Mouse (Mus musculus) right cerebral cortex, postnatal 4 days (tissue): ENCODE measurements around the gene Prkaa1.

Experiments
- DNase-seq: peaks from one replicate; pipeline ENCODE4 v3.0.0-alpha.2; 2022

Prkaa1 gene

DNA sequence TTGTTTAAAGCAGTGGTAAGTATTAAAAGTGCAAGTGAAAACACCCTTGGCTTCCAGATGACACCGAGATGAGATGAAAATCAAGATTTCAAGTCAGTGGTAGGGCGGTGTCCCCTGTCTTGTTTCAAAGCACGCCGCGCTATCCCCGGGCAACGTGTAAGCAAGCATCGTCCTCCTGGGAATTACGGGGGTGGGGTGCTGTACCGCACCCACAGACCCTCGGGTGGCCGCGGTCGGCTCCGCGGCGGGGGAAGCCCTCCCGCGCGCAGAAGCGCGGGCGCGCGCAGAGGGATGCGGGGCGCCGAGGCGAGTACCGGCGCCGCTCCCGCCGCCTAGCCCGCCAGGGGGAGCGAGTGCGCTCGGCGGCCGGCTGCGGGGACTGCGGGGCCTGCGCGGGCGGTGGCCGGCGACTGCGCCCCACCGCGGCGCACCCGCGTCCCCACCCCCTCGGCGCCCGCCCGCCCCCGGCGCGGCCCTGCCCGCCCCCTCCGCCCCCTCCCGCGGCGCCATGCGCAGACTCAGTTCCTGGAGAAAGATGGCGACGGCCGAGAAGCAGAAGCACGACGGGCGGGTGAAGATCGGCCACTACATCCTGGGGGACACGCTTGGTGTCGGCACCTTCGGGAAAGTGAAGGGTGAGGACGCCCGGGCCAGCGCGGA lies at the start of gene Prkaa1:
Prkaa1 (plus strand) TSS at position 501 of the 660 bp plus-strand sequence.
- DNase-seq: peak; percentile 82

DNA sequence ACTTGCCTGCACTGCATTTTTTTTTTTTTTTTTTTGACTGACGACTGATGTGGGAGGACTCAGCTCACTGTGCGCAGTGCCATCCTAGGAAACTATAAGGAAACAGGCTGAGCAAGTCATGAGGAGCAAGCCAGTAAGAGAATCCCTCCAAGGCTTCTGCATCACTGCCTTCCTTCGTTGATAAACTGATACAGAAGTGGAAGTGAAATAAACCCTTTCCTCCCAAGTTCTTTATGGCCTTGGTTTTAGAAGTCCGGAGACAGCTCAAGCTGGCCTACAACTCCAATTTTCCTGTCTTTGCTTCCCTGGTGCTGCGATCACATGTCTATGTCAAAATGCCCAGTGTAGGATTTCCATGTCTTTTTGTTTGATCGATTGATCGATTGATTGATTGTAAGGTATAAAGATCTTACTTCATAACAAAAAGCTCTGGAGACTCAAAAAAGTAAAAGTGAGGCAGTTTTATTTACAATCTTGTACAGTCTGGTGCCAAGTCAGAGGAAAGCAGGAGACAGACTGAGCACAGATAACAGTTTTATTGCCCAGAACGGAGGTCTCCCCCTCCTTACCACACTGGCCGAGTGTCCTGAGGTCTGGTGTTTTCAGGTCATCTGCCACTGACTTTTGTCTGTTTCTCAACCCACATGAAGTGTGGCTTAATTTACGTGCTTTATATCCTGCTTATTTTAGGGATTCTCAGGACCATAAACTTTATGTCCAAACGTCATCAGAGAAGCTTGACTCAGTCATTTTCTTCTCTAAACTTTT lies 47.9 kb upstream of the Prkaa1 start:
- no peak for DNase-seq

GRCm38 (mm10) chr15:5097376-5097775 lies 46.3 kb upstream of the Prkaa1 start:
- DNase-seq: no peak

DNA sequence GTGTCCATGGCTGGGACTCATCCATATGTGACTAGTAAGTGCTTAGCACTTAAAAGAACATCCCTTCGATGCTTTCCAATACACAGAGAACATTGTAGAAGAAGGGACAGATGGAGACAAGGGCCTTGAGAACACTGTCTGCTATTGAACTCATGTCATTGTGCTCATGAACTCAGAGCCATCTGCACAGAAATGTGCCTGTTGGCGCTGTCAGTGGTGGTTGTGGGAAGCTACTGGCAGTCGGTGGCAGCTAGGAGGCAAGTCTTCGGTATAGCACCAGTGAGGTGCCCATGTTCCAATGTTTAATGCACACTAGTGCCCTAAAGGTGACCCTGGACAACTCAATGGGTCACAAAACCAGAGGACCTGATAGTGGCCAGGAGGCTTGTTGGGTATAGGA lies 41.3 kb upstream of the Prkaa1 start:
- no peak for DNase-seq

DNA sequence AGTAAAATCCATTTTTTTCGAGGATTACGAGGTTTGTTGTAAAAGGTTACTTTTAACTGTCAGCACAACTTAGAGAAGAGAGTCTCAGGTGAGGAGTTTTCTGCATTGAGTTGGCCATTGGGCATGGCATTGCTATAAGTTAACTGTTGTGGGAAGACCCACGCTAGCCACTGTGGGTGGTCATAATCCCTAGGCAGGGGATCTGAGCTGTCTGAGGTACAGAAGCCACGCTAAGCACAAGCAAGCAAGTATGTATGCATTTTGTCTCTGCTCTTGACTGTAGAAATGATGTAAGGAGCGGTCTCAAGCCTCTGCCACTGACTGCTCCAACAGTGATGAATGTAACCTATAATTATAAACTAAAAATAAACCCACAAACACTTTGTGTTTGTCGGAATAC lies 37.8 kb upstream of the Prkaa1 start:
- no peak for DNase-seq

GRCm38 (mm10) chr15:5106293-5106692 lies 37.4 kb upstream of the Prkaa1 start:
- DNase-seq: no peak

DNA sequence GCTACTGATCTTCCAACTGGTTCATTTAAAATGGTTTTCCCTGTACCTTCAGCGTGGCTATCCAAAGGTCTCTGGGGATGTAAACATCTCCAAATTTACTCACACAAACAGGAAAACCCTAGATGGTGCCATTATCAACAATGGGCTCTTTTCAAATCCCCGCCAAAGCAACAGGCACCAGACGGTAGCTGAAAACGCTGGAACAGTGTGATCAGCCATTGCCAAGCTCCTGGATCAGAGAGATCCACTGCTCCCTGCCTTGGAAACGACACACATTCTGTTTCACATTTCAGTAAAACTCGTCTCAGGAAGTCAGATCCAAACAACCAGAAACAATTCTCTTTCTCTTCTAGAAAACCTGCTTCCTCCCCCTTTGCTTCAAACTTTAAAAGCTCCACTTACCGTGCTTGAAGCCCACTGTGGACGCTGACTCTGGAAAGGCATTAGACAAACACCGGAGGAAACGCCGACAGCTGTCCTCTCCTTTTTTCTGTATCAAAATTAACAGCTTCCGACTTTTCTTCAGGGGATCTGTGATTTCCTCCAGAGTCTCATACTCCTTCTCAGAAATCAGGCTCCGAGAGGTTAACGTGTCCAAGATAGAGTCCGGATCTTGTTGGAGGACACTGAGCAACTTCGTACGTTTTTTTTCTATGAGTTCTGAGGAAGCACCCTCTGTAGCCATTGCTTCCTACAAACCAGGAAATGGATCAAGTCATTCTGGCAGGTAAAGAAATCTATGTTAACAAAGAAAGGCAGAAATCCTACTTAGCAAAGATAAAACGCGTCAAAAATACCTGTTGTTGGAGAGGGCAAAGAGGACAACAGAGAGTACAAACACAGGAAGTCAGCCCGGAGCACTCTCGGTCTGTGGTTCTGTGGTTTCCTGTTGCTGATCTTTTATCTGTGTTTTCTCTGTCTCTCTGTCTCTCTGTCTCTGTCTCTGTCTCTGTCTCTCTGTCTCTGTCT lies 35.7 kb upstream of the Prkaa1 start, which contains the start of gene Card6:
Card6 (minus strand) TSS at position 854 of the 969 bp plus-strand sequence.
- no peak for DNase-seq

- DNase-seq: no peak
Measured at GRCm38 (mm10) chr15:5108655-5109040, 35.0 kb upstream of the Prkaa1 start.

DNA sequence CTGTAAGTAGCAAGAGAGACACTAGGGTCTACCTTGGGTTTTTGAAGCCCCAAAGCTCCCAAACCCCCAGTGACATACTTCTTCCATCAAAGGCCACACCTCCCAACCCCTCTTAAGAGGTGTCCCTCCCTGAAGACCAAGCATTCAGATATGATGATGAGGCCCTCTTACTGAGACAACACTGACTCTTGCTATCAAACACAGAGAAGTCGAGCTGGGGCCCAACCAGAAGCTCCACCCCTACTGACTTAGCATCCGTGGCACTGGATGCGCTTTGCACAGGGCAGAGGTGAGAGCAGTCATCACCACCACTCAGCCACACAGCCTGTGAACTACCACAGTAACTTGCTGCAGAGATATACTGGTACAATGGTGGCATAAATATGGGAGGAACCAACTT lies 31.0 kb upstream of the Prkaa1 start:
- no peak for DNase-seq

- DNase-seq: no peak
Measured at GRCm38 (mm10) chr15:5115173-5115572, 28.5 kb upstream of the Prkaa1 start.

GRCm38 (mm10) chr15:5116270-5117030 lies 27.2 kb upstream of the Prkaa1 start, which contains the start of gene Rpl37:
TSS of gene Rpl37 (plus strand) at chr15:5116645.
- peak; percentile 99 for DNase-seq

- no peak for DNase-seq
Measured at GRCm38 (mm10) chr15:5117031-5117601, 26.5 kb upstream of the Prkaa1 start.

- DNase-seq: no peak
Measured at GRCm38 (mm10) chr15:5118626-5119025, 25.0 kb upstream of the Prkaa1 start.

- no peak for DNase-seq
Measured at GRCm38 (mm10) chr15:5119192-5119591, 24.5 kb upstream of the Prkaa1 start.

DNA sequence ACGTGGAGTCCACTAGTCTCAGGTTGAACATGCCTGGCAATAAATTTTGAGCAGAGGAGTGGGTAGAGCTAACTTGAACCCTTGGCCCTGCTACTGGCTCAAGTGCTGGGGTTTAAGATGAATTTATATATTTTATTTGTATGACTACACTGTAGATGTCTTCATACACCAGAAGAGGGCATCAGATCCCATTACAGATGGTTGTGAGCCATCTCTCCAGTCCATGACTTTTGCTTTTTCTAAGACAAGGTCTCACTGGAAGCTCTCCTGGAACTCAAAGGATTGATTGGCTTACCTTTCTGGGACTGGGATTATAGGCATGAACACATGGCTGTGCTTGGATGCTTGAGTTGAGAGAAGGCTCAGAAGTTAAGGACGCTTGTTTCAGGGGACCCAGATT lies 24.0 kb upstream of the Prkaa1 start:
- no peak for DNase-seq

DNA sequence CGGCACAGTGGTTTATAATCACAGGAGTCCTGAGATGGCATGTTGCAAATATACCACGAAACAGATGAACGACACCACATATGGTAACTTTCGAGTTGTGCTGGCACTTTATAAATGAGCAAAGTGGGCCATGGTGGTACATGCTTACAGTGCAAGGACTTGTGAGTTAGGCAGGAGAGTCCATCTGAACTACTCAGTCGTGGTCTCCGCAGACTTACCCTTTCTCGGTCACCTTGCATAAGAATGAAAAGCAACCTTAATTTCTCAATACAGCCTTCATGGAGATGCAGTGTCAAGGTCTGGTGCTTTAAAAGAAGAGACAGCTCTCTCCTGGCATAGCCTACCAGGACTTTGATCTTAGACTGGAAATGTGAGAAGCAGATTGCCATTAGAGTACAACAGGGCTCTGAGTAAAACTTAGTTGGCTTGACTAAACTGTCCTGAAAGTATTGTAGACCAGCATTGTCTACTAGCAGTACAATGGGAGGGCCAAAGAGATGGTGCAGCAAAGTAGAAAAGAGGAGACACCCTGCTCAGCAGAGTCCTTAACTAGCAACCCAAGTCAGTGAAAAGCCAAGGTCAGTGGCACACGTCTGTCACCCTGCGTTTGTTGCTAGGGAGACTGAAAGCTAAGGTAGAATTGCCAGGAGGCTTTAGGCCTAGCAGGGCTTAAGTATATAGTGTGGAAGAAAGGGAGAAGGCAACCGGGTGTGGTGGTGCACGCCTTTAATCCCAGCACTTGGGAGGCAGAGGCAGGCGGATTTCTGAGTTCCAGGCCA lies 21.9 kb upstream of the Prkaa1 start:
- DNase-seq: no peak

DNA sequence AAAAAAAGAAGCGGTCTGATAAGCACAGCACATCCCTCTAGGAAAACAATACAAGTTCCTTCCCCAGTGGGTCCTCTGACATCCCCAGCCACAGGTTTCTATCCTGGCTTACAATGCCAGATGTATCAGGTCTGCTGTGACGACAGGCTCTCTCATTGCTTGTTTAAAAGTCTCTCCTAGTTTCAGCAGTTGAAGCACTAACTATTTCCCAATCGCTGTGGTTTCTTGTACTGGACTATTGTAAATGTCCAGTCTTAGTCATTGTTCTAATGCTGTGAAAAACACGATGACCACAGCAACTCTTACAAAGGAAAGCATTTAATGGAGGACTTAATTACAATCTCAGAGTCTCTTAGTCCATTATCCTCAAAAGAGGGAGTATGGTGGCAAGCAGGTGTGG lies 17.2 kb upstream of the Prkaa1 start:
- no peak for DNase-seq

DNA sequence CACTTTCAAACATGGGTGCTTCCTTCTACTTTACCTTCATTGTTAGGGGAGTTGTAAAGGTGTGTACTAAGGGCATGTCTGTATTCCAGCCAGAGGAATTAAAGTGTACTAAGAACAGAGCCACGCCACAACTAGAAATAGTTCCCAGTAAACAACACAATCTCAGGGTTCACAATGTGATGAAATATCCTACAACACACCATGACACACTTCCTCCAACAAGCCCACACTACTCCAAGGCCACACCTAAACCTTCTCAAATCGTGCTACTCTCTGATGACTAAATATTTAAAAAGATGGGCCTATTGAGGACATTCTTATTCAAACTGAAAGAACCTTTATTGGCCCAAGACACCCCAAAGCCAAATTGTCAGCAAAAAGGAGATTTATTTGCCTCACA lies 16.2 kb upstream of the Prkaa1 start:
- DNase-seq: no peak

- DNase-seq: no peak
Measured at GRCm38 (mm10) chr15:5128176-5128940, 15.3 kb upstream of the Prkaa1 start.

DNA sequence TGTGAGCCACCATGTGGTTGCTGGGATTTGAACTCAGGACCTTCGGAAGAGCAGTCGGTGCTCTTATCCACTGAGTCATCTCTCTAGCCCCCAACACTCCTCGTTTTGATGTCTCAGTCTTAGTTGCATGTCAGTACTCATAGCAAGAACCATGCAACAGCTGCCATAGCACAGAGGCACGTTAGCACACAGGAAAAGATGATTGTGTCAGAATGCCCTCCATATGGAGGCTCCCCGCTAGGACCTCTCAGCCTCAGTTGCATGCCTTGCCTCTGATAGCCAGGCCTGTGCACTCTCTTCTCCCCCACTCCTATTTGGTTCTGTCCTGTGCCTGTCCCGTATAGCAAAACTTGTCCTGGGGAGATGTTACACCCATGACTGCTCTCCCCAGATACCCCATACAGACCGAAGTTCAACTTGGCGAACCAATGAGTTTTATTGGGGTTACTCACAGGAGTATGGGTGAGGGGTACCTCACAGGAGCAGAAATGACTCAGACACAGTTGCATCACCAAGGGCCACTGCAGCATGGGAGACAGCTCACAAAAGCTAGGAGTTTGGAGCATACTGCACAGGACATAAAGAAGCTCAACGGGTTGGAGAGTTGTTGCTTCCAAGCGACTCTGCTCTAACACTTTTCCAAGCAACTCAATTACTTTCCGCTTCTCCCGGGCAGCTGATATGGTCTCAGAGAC lies 14.4 kb upstream of the Prkaa1 start:
- DNase-seq: no peak
